Mouse (Mus musculus) adrenal gland (tissue): ENCODE measurements at regions not wholly inside any gene's neighbourhood (a gene's known extent, or its start where the extent isn't known, plus 50 kb on each side); places are given as distances from the start of the nearest gene placed in this dataset.

ENCODE experiments used
- intact Hi-C: fragments of 180-260 bp; cut with DNase I; formaldehyde crosslinking; loops from one replicate; pipeline ENCODE4 v1.15.1; 2025

DNA sequence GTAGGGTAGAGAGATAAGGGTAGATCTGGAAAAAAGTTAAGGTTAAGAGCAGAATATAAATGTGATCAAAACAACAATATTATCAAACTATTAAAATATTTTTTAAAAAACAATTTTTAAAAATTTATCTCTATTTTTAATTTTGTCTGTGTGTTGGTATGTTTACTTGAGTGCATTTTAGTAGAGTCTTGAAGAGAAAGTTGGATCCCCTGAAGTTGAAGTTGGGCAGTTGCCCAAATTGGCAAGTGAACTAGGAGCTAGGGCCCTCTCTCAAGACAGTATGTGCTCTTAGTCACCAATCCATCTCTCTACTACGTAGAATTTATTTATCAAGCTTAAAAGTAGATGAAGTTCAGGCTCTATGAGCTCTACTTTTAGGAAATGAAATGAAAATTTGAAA, 59.9 kb downstream of the Adamts1 start:
- intact Hi-C loops, result no loop called here

GRCm38 (mm10) chr16:85738606-85739195, 64.2 kb downstream of the Adamts1 start:
- intact Hi-C loops, result no loop called here

DNA sequence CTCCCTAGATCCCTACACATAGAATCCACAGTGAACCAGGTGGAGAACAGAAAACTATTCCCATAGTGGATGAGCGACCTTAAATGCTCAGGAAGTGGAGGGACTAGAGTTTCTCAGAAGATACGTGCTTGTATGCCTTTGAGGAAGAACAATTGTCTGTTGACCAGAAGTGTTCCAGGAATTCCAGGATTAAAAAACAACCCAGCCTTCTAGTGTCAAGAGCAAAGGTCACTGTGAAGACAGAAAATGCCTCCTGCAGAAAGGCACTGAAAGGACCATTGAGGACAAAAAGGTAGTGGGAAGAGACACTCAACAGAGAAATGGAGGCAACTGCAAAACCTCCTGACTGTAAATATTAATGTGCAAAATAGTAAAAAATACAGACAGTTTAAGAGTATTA, 74.9 kb downstream of the Adamts1 start:
- intact Hi-C loops, result no loop called here

DNA sequence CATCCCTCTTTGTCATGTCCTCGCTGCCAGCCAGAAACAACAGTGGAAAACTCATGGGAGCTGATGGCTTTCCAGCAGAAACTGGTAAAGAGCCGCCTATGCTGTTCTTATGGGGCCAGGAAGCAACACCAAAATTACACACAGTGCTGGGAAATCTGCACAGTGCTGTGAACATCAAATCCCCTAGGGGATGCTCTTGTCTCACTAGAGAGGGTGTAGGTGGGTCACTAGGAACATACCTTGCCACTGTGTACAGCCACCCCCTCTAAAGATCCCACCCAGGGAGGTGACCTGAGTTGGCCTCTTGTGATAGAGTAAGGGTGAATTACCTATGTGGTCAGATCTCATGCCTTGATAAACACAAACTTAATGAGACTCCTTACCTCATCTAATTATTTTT, 80.9 kb downstream of the Adamts1 start:
- intact Hi-C loops, result no loop called here

DNA sequence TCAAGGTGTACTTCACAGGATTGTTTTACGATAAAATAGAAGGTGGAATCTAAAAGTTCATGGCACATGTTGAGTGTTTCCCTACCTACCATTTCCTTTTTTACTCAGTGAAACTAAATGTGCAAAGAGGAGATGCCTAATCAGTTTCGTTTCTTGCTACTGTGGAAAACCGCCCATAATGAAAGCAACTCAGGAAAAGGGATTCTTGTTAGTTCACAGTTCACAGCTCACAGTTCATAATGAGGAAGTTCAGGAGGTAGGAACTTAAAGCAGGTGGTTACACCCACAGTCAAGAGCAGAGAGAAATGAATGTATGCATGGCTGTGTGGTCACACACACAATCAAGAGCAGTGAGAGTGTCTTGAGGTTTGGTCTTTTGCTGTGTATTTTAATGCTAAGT, 90.6 kb downstream of the Adamts1 start:
- intact Hi-C loops, result no loop called here

- intact Hi-C loops, result no loop called here
Observed at GRCm38 (mm10) chr16:85704254-85705020, 98.5 kb downstream of the Adamts1 start.

- intact Hi-C loops, result no loop called here
Observed at GRCm38 (mm10) chr16:85702889-85703480, 99.9 kb downstream of the Adamts1 start.

DNA sequence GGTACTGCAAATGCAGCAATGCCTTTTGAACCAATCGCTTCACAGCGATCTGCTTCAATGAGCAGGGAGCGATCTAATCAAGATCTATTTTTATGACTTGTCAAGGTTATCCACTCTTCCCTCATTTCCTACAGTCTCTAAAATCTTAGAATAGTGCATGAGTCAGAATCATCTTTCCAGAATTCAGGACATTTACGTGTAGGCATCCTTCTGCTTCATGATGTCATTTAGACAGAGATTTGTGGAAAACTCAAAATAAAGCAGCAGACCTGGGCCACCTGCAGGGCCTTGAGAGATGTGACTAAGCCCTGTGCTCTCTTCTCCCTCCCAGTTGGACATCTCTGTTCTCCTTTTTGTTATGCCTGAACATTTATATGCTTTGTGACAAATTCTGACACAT, 103.6 kb downstream of the Adamts1 start:
- intact Hi-C loops, result no loop called here

GRCm38 (mm10) chr16:85682721-85683120, 120.2 kb downstream of the Adamts1 start:
- intact Hi-C loops, result no loop called here

GRCm38 (mm10) chr16:85680351-85680750, 122.6 kb downstream of the Adamts1 start:
- intact Hi-C loops, result no loop called here

DNA sequence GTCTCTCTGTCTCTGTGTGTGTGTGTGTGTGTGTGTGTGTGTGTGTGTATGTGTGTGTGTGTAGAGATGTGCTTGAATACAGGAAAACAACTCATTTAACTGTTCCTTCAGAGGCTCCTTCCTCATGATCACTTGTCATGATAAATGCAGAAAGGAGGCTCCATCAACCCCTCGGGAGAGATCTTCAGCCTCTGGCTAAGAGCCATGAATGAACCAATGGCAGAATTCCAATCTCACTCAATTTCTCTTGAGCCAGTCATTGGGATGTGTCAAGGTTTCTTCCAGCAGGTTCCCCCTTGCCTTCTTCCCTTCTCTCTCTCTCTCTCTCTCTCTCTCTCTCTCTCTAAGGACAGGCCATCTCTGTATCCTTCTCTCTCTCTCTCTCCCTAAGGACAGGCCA, 124.1 kb downstream of the Adamts1 start:
- intact Hi-C loops, result loop anchor here (2.0 to 10.0 kb wide), 3 partner anchors 191 to 724 kb away; partner anchors contain the start of gene App

- intact Hi-C loops, result loop anchor here (2.0 to 10.0 kb wide), 3 partner anchors 191 to 723 kb away; partner anchors contain the start of gene App
Observed at GRCm38 (mm10) chr16:85678228-85678627, 124.7 kb downstream of the Adamts1 start.

DNA sequence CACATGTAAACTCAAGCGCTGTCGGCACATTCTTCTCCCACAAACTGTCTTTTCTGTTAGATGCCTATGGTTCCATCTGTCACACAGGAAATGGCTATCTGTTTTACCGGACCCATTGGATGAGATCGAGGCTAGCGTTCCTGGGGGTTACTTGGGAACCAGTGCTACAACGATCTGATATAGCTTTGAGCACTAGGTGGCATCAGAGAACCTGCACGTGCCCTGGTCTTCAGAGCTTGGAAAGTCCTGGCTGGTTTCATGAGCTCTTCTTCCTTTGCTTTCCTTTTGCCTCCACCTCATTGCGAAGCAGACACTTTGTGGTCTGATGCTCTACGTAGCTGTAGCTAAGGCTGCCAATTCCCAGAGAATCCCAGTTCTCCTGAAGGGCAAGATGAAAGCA, 123.8 kb upstream of the Cyyr1 start:
- intact Hi-C loops, result loop anchor here (5.0 to 10.0 kb wide), 2 partner anchors 190 to 502 kb away; partner anchors contain the start of gene App

GRCm38 (mm10) chr16:85668767-85669166, 115.6 kb upstream of the Cyyr1 start:
- intact Hi-C loops, result no loop called here

GRCm38 (mm10) chr16:85667790-85668189, 114.6 kb upstream of the Cyyr1 start:
- intact Hi-C loops, result no loop called here

GRCm38 (mm10) chr16:85649516-85649915, 96.3 kb upstream of the Cyyr1 start:
- intact Hi-C loops, result no loop called here

DNA sequence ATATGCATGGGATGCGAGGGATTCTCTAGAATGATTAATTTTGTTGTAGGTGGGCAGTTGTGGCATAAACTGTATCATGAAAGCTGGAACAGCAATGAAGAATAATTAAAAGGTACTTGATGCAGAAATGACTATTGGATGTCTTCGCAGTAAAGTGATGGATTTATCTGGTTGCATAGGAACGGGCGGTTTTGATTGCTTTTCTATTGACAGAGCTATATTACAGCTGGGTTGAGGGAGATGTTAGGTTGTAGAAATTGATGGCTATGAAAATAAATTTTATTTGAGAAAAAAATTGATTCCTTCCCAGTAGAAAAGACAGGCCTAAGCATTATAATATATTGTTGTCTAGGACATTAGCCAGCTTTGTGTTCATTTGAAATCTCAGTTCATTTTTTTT, 87.8 kb upstream of the Cyyr1 start:
- intact Hi-C loops, result no loop called here

DNA sequence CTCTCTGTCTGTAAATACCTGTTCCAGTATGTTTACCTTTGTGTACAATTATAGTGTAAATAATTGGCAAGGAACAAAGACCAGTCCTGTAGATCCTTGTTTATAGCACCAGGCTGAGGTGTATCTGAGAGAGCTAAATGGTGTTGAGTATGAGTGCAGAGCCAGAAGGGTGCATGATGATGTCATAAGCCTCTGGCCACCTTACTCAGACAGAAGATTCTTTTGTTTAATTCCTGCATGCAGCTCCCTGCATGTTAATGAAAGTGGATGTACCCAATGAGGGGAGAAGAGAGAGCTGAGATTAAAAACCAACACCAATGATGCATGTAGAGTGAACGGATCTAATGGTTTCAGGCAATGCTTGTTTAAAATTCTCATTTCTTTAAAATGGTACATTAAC, 83.9 kb upstream of the Cyyr1 start:
- intact Hi-C loops, result no loop called here

DNA sequence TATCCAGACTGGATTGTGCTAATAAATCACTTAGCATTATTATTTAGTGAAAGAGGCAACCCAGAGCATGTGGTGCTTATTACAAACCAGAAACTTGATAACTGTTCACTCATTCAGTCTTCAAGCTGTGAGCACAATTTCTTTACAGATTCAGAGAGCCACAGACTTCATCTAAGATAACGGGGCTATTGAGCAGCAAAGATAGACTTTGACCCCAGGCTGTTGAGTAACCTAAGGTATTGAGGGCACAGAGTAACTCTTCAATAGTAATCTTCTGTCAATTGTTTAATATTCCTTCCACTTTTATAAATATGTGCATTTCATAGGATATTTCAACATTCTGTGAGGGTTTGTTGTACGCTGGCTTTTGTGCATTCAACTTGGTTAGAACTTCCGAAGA, 76.5 kb upstream of the Cyyr1 start:
- intact Hi-C loops, result no loop called here

- intact Hi-C loops, result no loop called here
Observed at GRCm38 (mm10) chr16:85624505-85624904, 71.3 kb upstream of the Cyyr1 start.

GRCm38 (mm10) chr16:85604089-85604488, 50.9 kb upstream of the Cyyr1 start:
- intact Hi-C loops, result no loop called here
